Mouse (Mus musculus): ENCODE results near the gene Defa34.
"Not testable (repeated sequence)": the region's sequence is repeated elsewhere in the genome, so short reads cannot be mapped to it uniquely, and the experiment has no call there.

Gene Defa34

DNA sequence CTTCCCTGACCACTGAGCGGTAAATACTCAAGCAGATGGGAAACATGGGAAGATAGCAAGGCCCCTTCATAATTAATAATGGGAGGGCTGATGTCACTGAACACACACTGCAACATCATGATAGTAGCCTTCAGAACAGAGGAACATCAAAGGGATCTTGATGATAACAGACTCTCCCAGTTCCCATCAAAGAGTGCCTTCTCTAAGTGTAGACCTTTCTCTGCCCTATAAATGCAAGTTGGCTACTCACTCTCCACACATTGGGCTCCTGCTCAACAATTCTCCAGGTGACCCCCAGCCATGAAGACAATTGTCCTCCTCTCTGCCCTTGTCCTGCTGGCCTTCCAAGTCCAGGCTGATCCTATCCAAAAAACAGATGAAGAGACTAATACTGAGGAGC is at the start of gene Defa34:
Defa34 (plus strand) TSS at position 301 of the 400 bp plus-strand sequence.
- in situ Hi-C loops (cut with MseI, MboI), result not testable (repeated sequence)

DNA sequence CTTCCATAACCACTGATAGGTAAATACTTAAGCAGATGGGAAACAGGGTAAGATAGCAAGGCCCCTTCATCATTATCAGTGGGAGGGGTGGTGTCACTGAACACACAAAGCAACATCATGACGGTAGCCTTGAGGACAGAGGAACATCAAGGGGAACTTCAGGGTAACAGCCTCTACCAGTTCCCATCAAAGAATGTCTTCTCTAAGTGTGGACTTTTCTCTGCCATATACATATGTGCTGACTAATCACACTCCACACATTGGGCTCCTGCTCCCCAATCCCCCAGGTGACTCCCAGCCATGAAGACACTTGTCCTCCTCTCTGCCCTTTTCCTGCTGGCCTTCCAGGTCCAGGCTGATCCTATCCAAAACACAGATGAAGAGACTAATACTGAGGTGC is 47.7 kb upstream of the Defa34 start, which contains the start of gene Defa26:
Defa26 (plus strand) TSS at position 301 of the 400 bp plus-strand sequence.
- in situ Hi-C loops (cut with MseI, MboI), result not testable (repeated sequence)

DNA sequence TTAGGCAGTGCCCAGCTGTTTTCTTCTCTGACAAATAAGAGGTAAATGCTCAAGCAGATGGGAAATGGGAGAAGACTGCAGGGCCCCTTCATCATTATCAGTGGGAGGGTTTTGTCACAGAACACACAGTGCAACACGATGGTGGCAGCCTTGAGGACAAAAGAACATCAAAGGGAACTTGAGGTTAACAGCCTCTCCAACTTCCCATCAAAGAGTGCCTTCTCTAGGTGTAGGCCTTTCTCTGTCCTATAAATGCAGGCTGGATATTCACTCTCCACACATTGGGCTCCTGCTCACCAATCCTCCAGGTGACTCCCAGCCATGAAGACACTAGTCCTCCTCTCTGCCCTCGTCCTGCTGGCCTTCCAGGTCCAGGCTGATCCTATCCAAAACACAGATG is 10.1 kb upstream of the Defa34 start, which contains the start of gene Defa17:
Defa17 (plus strand) TSS at position 301 of the 400 bp plus-strand sequence.
- in situ Hi-C loops (cut with MseI, MboI), result not testable (repeated sequence)

DNA sequence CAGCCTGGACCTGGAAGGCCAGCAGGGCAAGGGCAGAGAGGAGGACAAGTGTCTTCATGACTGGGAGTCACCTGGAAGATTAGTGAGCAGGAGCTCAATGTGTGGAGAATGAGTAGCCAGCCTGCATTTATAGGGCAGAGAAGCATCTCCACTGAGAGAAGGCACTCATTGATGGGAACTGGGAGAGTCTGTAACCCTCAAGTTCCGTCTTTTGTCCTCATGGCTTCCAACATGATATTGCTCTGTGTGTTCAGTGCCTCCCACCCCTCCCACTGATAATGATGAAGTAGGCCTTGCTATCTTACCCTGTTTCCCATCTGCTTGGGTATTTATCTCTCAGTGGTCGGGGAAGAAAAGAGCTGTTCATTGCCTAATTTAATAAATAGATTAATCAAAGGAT is 37.9 kb downstream of the Defa34 start, which contains the start of gene AY761184:
AY761184 (minus strand) TSS at position 101 of the 400 bp plus-strand sequence.
- in situ Hi-C loops (cut with MseI, MboI), result not testable (repeated sequence)

Data from mouse trophoblast stem cell (cell line).